Mouse (Mus musculus): ENCODE results near the gene Chst14. TPM values are rescaled to one million over a fixed set of nuclear protein-coding genes. Genes with fewer than 3 reads are reported as not detected.

Chst14 gene
- polyA plus RNA-seq, 1 experiment from 2014 or later, result 3.5 TPM

DNA sequence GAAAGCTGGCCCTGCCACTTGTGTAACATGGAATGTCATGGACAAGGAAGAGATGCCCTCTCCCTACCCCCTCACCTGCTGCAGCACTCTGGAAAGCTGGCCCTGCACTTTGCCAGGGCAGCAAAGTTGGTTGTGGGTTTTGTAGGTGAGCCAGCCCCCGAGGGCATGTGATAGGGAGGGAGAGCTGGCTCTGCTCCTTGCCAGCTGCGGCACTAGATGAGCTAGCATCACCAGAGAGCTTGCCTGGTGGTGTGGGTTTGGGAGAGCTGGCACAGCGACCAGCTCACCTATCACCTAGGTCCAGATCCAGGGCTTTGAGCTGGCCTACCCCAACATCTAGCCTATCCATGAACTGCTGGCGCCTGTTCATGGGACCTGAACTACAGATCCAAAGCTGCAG is 22.5 kb downstream of the Chst14 start:
- no peak overlapping the region for H3K4me3 ChIP-seq (ENCODE audit: low read depth, low read length)
- H3K27me3 ChIP-seq (ENCODE audit: control insufficient read depth, insufficient read depth, low read length), result no peaks in the 10 kb centered on the region
- no peaks in the 10 kb centered on the region for H3K9me3 ChIP-seq (ENCODE audit: control insufficient read depth, low read length)
- no peaks in the 10 kb centered on the region for H3K4me1 ChIP-seq (ENCODE audit: control insufficient read depth, insufficient read depth, low read length)
- no peak for ATAC-seq (ENCODE audit: low read depth)
- no peaks in the 10 kb centered on the region for H3K36me3 ChIP-seq (ENCODE audit: control insufficient read depth, insufficient read depth, low read length)
- WGBS, result 92% methylated on average over 4 of the region's 4 CpGs
- H3K9ac ChIP-seq (replicated peaks; ENCODE audit: low read depth, low read length), result no peak overlapping the region
- H3K27ac ChIP-seq (ENCODE audit: low read depth, low read length), result no peak overlapping the region
- no peak overlapping the region for H3K4me2 ChIP-seq (ENCODE audit: low read depth, low read length)

DNA sequence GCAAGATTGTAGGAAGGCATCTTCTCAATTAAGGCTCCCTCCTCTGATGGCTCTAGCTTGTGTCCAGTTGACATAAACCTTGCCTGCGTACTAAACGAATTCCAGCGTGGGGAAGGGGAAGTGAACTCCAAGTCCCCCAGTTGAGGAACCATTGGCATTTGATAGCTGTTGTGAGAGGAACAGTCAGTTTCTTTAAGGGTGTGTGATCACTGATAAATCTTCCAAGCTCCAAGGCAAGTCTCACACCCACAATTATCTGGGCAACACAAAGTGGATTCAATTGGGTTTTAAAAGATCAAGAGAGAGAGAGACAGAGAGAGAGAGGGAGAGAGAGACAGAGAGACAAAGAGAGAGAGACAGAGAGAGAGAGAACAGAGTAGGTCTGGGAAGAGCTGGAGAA is 23.4 kb downstream of the Chst14 start:
- no peak for ATAC-seq (ENCODE audit: low read depth)
- H3K9ac ChIP-seq (replicated peaks; ENCODE audit: low read depth, low read length), result no peak overlapping the region
- WGBS, result 71% methylated on average over 3 of the region's 3 CpGs
- no peaks in the 10 kb centered on the region for H3K36me3 ChIP-seq (ENCODE audit: control insufficient read depth, insufficient read depth, low read length)
- no peaks in the 10 kb centered on the region for H3K4me1 ChIP-seq (ENCODE audit: control insufficient read depth, insufficient read depth, low read length)
- H3K4me2 ChIP-seq (ENCODE audit: low read depth, low read length), result no peak overlapping the region
- H3K4me3 ChIP-seq (ENCODE audit: low read depth, low read length), result no peak overlapping the region
- no peaks in the 10 kb centered on the region for H3K9me3 ChIP-seq (ENCODE audit: control insufficient read depth, low read length)
- no peak overlapping the region for H3K27ac ChIP-seq (ENCODE audit: low read depth, low read length)
- H3K27me3 ChIP-seq (ENCODE audit: control insufficient read depth, insufficient read depth, low read length), result no peaks in the 10 kb centered on the region

DNA sequence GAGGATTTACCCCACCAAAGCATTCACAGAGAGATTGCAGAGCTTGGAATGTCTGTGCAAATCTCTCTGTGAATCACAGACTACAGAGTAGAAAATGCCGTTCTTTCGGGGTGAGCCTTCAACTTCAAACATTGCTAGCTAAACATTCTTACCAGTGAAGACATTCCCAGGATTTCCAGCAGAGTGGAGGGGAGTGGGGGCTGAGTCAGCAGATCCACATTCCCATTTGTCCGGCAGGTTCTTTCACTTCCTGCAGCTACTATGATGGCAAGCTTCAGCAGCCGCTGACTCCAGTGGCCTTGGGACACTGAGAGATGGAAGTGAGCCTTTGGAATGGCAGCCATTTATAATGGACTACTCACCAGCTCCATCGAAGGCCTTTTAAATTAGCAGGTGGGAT is 30.2 kb downstream of the Chst14 start:
- H3K9me3 ChIP-seq (ENCODE audit: control insufficient read depth, low read length), result no peaks in the 10 kb centered on the region
- H3K36me3 ChIP-seq (ENCODE audit: control insufficient read depth, insufficient read depth, low read length), result no peaks in the 10 kb centered on the region
- H3K27me3 ChIP-seq (ENCODE audit: control insufficient read depth, insufficient read depth, low read length), result no peaks in the 10 kb centered on the region
- no peak for ATAC-seq (ENCODE audit: low read depth)
- no peak overlapping the region for H3K4me2 ChIP-seq (ENCODE audit: low read depth, low read length)
- H3K4me3 ChIP-seq (ENCODE audit: low read depth, low read length), result no peak overlapping the region
- no peak overlapping the region for H3K9ac ChIP-seq (replicated peaks; ENCODE audit: low read depth, low read length)
- no peak overlapping the region for H3K27ac ChIP-seq (ENCODE audit: low read depth, low read length)
- H3K4me1 ChIP-seq (ENCODE audit: control insufficient read depth, insufficient read depth, low read length), result no peaks in the 10 kb centered on the region
- WGBS, result 84% methylated on average over 5 of the region's 5 CpGs

DNA sequence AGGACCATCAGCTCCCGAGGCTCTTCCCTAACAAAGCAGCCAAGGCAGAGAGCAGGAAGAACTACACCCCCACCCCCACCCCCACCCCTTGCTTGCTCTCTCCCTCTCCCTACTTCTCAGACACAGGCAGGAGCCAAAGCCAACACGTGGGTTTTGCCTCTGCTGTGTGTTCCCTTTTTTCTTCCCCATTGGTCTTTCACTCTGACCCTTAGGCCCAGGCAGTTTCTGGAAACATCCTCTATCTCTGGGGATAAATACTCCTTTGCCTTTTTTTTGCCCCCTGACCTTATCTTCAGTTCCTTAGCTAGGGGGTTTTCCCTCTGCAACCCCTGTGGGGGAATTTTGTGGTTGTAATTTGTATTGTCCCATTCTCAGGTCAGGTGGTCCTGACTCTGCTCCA is 33.3 kb downstream of the Chst14 start:
- no peak for ATAC-seq (ENCODE audit: low read depth)
- no peak overlapping the region for H3K4me3 ChIP-seq (ENCODE audit: low read depth, low read length)
- H3K9ac ChIP-seq (replicated peaks; ENCODE audit: low read depth, low read length), result no peak overlapping the region
- no peaks in the 10 kb centered on the region for H3K36me3 ChIP-seq (ENCODE audit: control insufficient read depth, insufficient read depth, low read length)
- no peak overlapping the region for H3K4me2 ChIP-seq (ENCODE audit: low read depth, low read length)
- H3K4me1 ChIP-seq (ENCODE audit: control insufficient read depth, insufficient read depth, low read length), result no peaks in the 10 kb centered on the region
- WGBS, result 34% methylated on average over 2 of the region's 2 CpGs
- no peaks in the 10 kb centered on the region for H3K9me3 ChIP-seq (ENCODE audit: control insufficient read depth, low read length)
- H3K27me3 ChIP-seq (ENCODE audit: control insufficient read depth, insufficient read depth, low read length), result no peaks in the 10 kb centered on the region
- no peak overlapping the region for H3K27ac ChIP-seq (ENCODE audit: low read depth, low read length)

DNA sequence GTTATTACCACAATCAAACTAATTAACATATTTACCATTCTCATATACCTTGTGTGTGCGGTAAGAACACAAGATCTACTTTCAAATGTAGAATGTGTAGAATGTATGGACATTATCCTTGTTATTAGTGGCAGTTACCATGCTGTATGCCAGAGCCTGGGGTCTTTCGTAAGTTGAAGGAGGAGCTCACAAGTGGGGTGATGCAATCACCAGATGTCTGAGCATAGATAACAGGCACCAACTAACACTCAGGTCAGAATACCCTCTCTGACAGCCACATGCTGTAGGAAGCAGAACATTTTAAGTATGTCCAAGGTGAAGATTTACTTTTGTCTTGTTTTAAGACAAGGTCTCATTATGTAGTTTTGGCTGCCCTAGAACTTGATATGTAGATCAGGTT is 34.1 kb downstream of the Chst14 start:
- no peaks in the 10 kb centered on the region for H3K27me3 ChIP-seq (ENCODE audit: control insufficient read depth, insufficient read depth, low read length)
- no peaks in the 10 kb centered on the region for H3K9me3 ChIP-seq (ENCODE audit: control insufficient read depth, low read length)
- no peak overlapping the region for H3K4me2 ChIP-seq (ENCODE audit: low read depth, low read length)
- no peaks in the 10 kb centered on the region for H3K36me3 ChIP-seq (ENCODE audit: control insufficient read depth, insufficient read depth, low read length)
- ATAC-seq (ENCODE audit: low read depth), result no peak
- H3K9ac ChIP-seq (replicated peaks; ENCODE audit: low read depth, low read length), result no peak overlapping the region
- H3K27ac ChIP-seq (ENCODE audit: low read depth, low read length), result no peak overlapping the region
- 92% methylated on average over 2 of the region's 2 CpGs for WGBS
- no peak overlapping the region for H3K4me3 ChIP-seq (ENCODE audit: low read depth, low read length)
- no peaks in the 10 kb centered on the region for H3K4me1 ChIP-seq (ENCODE audit: control insufficient read depth, insufficient read depth, low read length)

DNA sequence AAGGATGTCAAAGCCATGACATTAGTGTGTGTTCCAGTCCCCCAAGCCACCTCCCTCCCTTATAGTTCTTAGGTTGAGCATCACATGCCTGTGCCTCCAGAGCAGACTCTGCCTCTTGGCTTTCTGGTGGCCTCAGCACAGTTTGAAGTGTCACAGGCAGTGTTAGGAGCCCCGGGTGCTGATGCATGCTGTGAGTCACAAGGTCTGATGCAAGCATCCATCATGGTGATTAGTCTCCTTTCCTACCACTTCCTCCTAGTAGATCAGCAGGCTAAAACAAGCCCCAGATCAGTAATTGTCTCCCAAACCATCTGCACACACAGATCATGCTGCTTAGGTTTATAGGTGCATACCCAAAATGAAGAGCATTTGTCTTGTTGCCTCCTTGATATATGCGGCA is 35.2 kb downstream of the Chst14 start:
- no peak overlapping the region for H3K9ac ChIP-seq (replicated peaks; ENCODE audit: low read depth, low read length)
- no peak overlapping the region for H3K27ac ChIP-seq (ENCODE audit: low read depth, low read length)
- H3K4me2 ChIP-seq (ENCODE audit: low read depth, low read length), result no peak overlapping the region
- 62% methylated on average over 2 of the region's 2 CpGs for WGBS
- H3K4me3 ChIP-seq (ENCODE audit: low read depth, low read length), result no peak overlapping the region
- H3K36me3 ChIP-seq (ENCODE audit: control insufficient read depth, insufficient read depth, low read length), result no peaks in the 10 kb centered on the region
- no peaks in the 10 kb centered on the region for H3K4me1 ChIP-seq (ENCODE audit: control insufficient read depth, insufficient read depth, low read length)
- no peaks in the 10 kb centered on the region for H3K27me3 ChIP-seq (ENCODE audit: control insufficient read depth, insufficient read depth, low read length)
- no peak for ATAC-seq (ENCODE audit: low read depth)
- no peaks in the 10 kb centered on the region for H3K9me3 ChIP-seq (ENCODE audit: control insufficient read depth, low read length)

DNA sequence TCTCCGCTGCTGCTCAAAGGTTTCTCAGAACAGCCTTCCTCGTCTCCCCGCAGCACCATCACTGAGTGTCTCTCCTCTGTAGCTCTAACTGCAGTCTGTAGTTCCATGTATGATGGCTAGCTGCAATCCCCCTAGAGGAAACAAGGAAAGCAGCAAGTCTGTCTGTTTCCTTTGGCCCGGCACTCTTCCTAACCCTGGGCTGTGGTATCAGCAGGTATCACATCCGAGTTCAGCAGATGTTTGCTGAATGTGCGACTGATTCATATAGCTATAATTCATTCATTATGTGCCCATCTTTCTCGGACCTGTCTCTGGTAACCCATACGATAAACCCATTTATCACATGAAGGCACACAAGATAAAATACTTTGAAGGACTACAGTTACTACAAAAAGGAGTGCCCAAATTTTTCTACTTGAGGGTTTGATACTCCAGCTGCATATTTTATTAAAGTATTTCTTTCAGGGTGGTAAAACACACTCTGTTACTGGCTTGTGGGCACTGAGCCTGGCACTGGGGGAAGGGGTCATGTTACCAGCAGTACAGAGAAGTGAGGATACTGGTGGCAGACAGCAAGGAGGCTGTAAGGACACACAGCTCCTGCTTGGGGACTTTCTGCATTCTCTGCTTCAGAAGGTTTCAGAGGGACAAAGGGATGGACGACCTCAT is 36.8 kb downstream of the Chst14 start:
- H3K27ac ChIP-seq (ENCODE audit: low read depth, low read length), result no peak overlapping the region
- H3K4me2 ChIP-seq (ENCODE audit: low read depth, low read length), result no peak overlapping the region
- H3K4me1 ChIP-seq (ENCODE audit: control insufficient read depth, insufficient read depth, low read length), result no peaks in the 10 kb centered on the region
- H3K27me3 ChIP-seq (ENCODE audit: control insufficient read depth, insufficient read depth, low read length), result no peaks in the 10 kb centered on the region
- no peaks in the 10 kb centered on the region for H3K9me3 ChIP-seq (ENCODE audit: control insufficient read depth, low read length)
- H3K36me3 ChIP-seq (ENCODE audit: control insufficient read depth, insufficient read depth, low read length), result no peaks in the 10 kb centered on the region
- H3K9ac ChIP-seq (replicated peaks; ENCODE audit: low read depth, low read length), result no peak overlapping the region
- no peak; the same call in 1 of the 2 replicates for ATAC-seq (ENCODE audit: low read depth)
- 52% methylated on average over 9 of the region's 9 CpGs for WGBS
- H3K4me3 ChIP-seq (ENCODE audit: low read depth, low read length), result no peak overlapping the region

DNA sequence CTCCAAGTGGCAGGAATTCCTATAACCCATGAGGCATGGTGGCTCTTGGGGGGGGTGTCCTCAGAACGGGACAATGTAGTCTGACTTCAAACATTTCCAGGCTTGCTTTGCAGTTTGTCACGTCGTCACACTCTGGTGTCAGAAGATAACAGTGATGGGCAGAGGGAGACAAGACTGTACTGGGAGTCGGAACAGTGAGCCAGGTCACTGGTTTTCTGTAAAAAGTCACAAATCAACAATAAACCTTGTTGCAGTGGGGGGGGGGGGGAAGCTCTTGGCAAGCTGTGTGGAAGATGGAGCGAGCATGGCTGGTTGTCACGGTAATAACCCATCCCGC is 37.3 kb downstream of the Chst14 start:
- Histone ChIP-seq H3K9ac (replicated peaks; ENCODE audit: low read depth, low read length) (no peak overlapping the region), H3K36me3 (ENCODE audit: control insufficient read depth, insufficient read depth, low read length) (no peaks in the 10 kb centered on the region), H3K4me3 (ENCODE audit: low read depth, low read length) (no peak overlapping the region), H3K27me3 (ENCODE audit: control insufficient read depth, insufficient read depth, low read length) (no peaks in the 10 kb centered on the region), H3K4me2 (ENCODE audit: low read depth, low read length) (no peak overlapping the region), H3K4me1 (ENCODE audit: control insufficient read depth, insufficient read depth, low read length) (no peaks in the 10 kb centered on the region), H3K9me3 (ENCODE audit: control insufficient read depth, low read length) (no peaks in the 10 kb centered on the region), H3K27ac (ENCODE audit: low read depth, low read length) (no peak overlapping the region)
- WGBS, result 55% methylated on average over 7 of the region's 7 CpGs
- no peak for ATAC-seq (ENCODE audit: low read depth)

DNA sequence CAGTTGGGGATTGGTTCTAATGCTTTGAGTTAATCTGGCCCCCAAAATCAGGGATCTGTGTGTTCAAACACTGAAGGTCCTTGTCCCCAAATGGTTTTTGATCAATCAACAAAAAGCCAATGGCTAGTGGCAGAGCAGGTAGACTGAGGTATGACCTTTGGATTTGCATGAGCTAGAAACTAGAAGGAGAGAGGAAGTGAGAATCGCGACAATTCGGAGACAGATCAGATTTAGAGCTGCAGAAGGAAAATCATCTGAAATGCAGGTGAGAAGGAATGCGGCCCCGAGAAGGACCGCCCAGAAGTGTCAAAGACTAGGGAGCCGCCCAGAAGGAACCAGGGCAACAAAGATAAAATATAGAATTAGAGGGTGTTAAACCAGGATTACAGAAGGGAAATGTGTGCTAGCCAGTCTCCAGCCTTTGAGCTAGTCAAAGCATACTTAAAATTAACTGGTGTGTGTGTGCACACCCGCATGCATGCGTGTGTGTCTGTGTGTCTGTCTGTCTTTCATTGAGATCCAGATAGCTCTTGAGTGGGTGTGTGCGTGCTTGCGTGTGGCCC is 43.4 kb downstream of the Chst14 start:
- Histone ChIP-seq H3K4me1 (ENCODE audit: control insufficient read depth, insufficient read depth, low read length) (no peaks in the 10 kb centered on the region), H3K4me2 (ENCODE audit: low read depth, low read length) (no peak overlapping the region), H3K36me3 (ENCODE audit: control insufficient read depth, insufficient read depth, low read length) (no peaks in the 10 kb centered on the region), H3K9me3 (ENCODE audit: control insufficient read depth, low read length) (no peaks in the 10 kb centered on the region), H3K27me3 (ENCODE audit: control insufficient read depth, insufficient read depth, low read length) (peaks cover 6% of the 10 kb centered on the region), H3K4me3 (ENCODE audit: low read depth, low read length) (no peak overlapping the region), H3K27ac (ENCODE audit: low read depth, low read length) (no peak overlapping the region), H3K9ac (replicated peaks; ENCODE audit: low read depth, low read length) (no peak overlapping the region)
- 91% methylated on average over 11 of the region's 11 CpGs for WGBS
- ATAC-seq (ENCODE audit: low read depth), result no peak

Measured in neural tube, embryonic 14.5 days (tissue).